ENCODE assay signal across 31 mouse cellular contexts in the genomic region with DNA sequence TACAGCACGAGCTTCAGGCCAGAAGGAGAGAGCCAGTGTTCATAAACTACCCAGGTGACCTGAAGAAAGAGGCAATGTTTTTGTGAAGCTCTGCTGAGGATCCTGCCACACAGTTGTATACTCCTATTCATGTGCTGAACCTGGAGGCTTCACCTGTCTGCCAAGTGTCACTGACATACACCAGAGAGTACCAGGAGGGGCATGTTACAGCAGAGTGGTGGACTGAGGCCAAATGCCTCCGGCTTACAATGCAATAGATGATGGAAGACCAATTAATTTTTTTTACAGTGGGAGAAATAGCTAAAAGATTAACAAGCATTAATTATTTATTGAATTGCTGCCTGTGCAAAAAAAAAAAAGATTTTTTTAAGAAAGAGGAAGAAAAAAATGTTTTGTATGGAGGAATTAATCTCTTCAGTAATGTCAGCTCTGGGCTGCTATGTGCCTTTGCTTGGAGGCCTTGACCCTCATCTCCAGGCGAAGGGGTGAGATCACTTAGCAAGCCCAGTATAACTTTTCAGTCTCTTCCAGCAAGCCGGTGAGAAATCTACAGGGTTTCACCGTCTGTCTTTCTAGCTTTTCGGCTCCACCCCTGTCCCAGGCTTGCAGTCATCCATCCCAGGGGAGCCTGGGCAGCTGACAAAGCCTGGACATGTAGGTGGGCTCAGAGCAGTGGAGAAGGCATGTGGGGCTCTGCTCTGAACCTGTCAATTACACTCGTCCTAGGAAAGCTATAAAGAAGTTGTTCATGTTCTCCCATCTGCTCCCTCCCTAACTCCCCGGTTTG.
A peak's percentile ranks its signal among the peaks of the same experiment; 100 is the strongest.
DNase-seq lines count a peak whose midpoint lies in the region; ATAC-seq lines count a peak whose summit lies in the region.
"Had no signal": no experiment of that assay in that cellular context is flagged by ENCODE, and none has a peak within 500 bp of the region (broad histone marks: within the 10 kb centered on the region; RNA-seq: fewer than 3 reads in every experiment).

No protein-coding gene starts in this region.

- H3K4me2 ChIP-seq in midbrain, embryonic 11.5 days = no peak overlapping the region
- H3K4me2 ChIP-seq: embryonic facial prominence, embryonic 12.5 days; heart, embryonic 13.5 days; hindbrain, embryonic 14.5 days; limb, embryonic 12.5 days; liver, embryonic 13.5 days; midbrain, embryonic 15.5 days; neural tube, embryonic 15.5 days had no signal

- no peaks in the 10 kb centered on the region for H3K4me1 ChIP-seq in midbrain, embryonic 11.5 days (ENCODE audit: control insufficient read depth, insufficient read depth, low read length)
- H3K4me1 ChIP-seq: embryonic facial prominence, embryonic 12.5 days; liver, embryonic 13.5 days; midbrain, embryonic 15.5 days; neural tube, embryonic 15.5 days had no signal

- H3K9ac ChIP-seq in midbrain, embryonic 11.5 days (ENCODE audit: low read length) = no peak overlapping the region
- H3K9ac ChIP-seq: embryonic facial prominence, embryonic 12.5 days; heart, embryonic 13.5 days; hindbrain, embryonic 14.5 days; limb, embryonic 12.5 days; liver, embryonic 13.5 days; midbrain, embryonic 15.5 days; neural tube, embryonic 15.5 days had no signal

- H3K36me3 ChIP-seq in midbrain, embryonic 11.5 days (ENCODE audit: control insufficient read depth, insufficient read depth, low read length) = no peaks in the 10 kb centered on the region
- H3K36me3 ChIP-seq: embryonic facial prominence, embryonic 12.5 days; heart, embryonic 13.5 days; limb, embryonic 12.5 days; liver, embryonic 13.5 days; midbrain, embryonic 15.5 days; neural tube, embryonic 15.5 days had no signal

- no peak overlapping the region for H3K4me3 ChIP-seq in midbrain, embryonic 11.5 days (ENCODE audit: low read depth, low read length)
- H3K4me3 ChIP-seq: embryonic facial prominence, embryonic 12.5 days; heart, embryonic 13.5 days; limb, embryonic 12.5 days; liver, embryonic 13.5 days; midbrain, embryonic 15.5 days; neural tube, embryonic 15.5 days had no signal

- no peak overlapping the region for H3K27ac ChIP-seq in midbrain, embryonic 11.5 days (ENCODE audit: low read depth, low read length)
- H3K27ac ChIP-seq: embryonic facial prominence, embryonic 12.5 days; heart, embryonic 13.5 days; hindbrain, embryonic 14.5 days; limb, embryonic 12.5 days; liver, embryonic 13.5 days; macrophage; midbrain, embryonic 15.5 days; neural tube, embryonic 15.5 days had no signal

- ATAC-seq in midbrain, embryonic 11.5 days (ENCODE audit: low FRiP score) = no peak
- ATAC-seq: activated CD4-positive, CD25-positive, alpha-beta regulatory T cell, adult 4 months; forebrain, embryonic 16.5 days; lung, postnatal 0 days; midbrain, embryonic 15.5 days had no signal

- H3K9me3 ChIP-seq in midbrain, embryonic 11.5 days (ENCODE audit: control insufficient read depth, low read length) = no peaks in the 10 kb centered on the region
- H3K9me3 ChIP-seq: embryonic facial prominence, embryonic 12.5 days; heart, embryonic 13.5 days; limb, embryonic 12.5 days; liver, embryonic 13.5 days; midbrain, embryonic 15.5 days; neural tube, embryonic 15.5 days had no signal

- H3K27me3 ChIP-seq in midbrain, embryonic 11.5 days (ENCODE audit: control insufficient read depth, insufficient read depth, low read length) = no peaks in the 10 kb centered on the region
- H3K27me3 ChIP-seq: CH12.LX; embryonic facial prominence, embryonic 12.5 days; heart, embryonic 13.5 days; limb, embryonic 12.5 days; liver, embryonic 13.5 days; midbrain, embryonic 15.5 days; neural tube, embryonic 15.5 days had no signal

- DNase-seq in adrenal gland, adult (ENCODE audit: inconsistent age in 2 of 2, low spot score in 1 of 2) = peak; percentile 49 to 65
- no peak for DNase-seq in adrenal gland, adult 18-20 months (ENCODE audit: low spot score in 2 of 2)
- peak; percentile 54 for DNase-seq in heart, adult 11 months
- no peak for DNase-seq in heart, adult 9 months (ENCODE audit: low spot score in 2 of 2)
- peak; percentile 32 for DNase-seq in testis, postnatal 10 days (ENCODE audit: low spot score)
- no peak for DNase-seq in testis, postnatal 14 days (ENCODE audit: low spot score)
- no peak for DNase-seq in gastrocnemius, postnatal 36 days
- DNase-seq in midbrain, embryonic 11.5 days (ENCODE audit: low spot score, missing footprints) = no peak
- DNase-seq: cerebellum, adult 2 months; cerebellum, postnatal 36 days; heart, postnatal 10 days; kidney, adult 18-20 months; kidney, postnatal 14 days; layer of hippocampus, adult 9-11 months; liver, embryonic 13.5 days; lung, adult 18-20 months; retina, postnatal 1 day; right cerebral cortex, postnatal 14 days; thymus, adult 18-20 months; thymus, postnatal 36 days had no signal

- WGBS in midbrain, embryonic 11.5 days = 80% methylated on average over 8 of the region's 8 CpGs

- intact Hi-C loops in gastrocnemius, postnatal 36 days (cut with DNase I) = no loop called here

Comparison
In these comparisons a context has a peak if more than half of its experiments do, and no peak if none do; other contexts are left out.
1. DNase-seq: peak in adrenal gland, adult (2 of 2), heart, adult 11 months (single experiment) and testis, postnatal 10 days (single experiment); none in adrenal gland, adult 18-20 months (0 of 2), heart, adult 9 months (0 of 2), testis, postnatal 14 days (single experiment), gastrocnemius, postnatal 36 days (0 of 2) and midbrain, embryonic 11.5 days (single experiment).